Mouse (Mus musculus): ENCODE measurements around the gene Olfr1120. TPM values are rescaled to one million over a fixed set of nuclear protein-coding genes. Genes with fewer than 3 reads are reported as not detected.

Olfr1120 gene
- total and polyA plus RNA-seq, 3 experiments: not detected

GRCm38 (mm10) chr2:87369595-87369994 lies 15.0 kb downstream of the Olfr1120 start, which contains the start of gene Olfr1121 (continued):
- no peak for TF ChIP-seq MXI1 (IDR thresholded peaks at IDR 0.05; ENCODE audit: low read depth, low read length)
- no peak for TF ChIP-seq NELFE (IDR thresholded peaks at IDR 0.05; ENCODE audit: low read depth, low read length)
- TF ChIP-seq MYB (IDR thresholded peaks at IDR 0.05; ENCODE audit: low read depth, low read length): no peak

GRCm38 (mm10) chr2:87371726-87372125 lies 17.1 kb downstream of the Olfr1120 start:
- Histone ChIP-seq H3K27me3 (ENCODE audit: control insufficient read depth in 1 of 2, insufficient read depth in 2 of 2, low read length in 2 of 2) (no peaks in the 10 kb centered on the region), H3K4me3 (ENCODE audit: control insufficient read depth in 1 of 2, insufficient read depth in 1 of 2, low read depth in 2 of 2, low read length in 2 of 2) (no peak overlapping the region), H3K36me3 (ENCODE audit: control insufficient read depth in 1 of 2, insufficient read depth in 2 of 2, low read length in 2 of 2) (no peaks in the 10 kb centered on the region), H3K9me3 (replicated peaks; ENCODE audit: insufficient read depth, low read length) (no peaks in the 10 kb centered on the region), H3K4me1 (ENCODE audit: control insufficient read depth in 1 of 2, insufficient read depth in 2 of 2, low read length in 2 of 2) (no peaks in the 10 kb centered on the region), H3K27ac (ENCODE audit: control insufficient read depth, low read depth, low read length) (no peak overlapping the region), H3K79me2 (ENCODE audit: control insufficient read depth, insufficient read depth, low read length, poor library complexity) (no peaks in the 10 kb centered on the region), H3K9ac (ENCODE audit: control insufficient read depth, low read depth, low read length, poor library complexity, severe bottlenecking) (no peak overlapping the region)
- TF ChIP-seq CTCF (IDR thresholded peaks at IDR 0.05 in 2 of 3, conservative IDR thresholded peaks at IDR 0.05 in 1 of 3; ENCODE audit: control insufficient read depth in 1 of 3, insufficient read depth in 1 of 3, low read depth in 2 of 3, low read length in 3 of 3, poor library complexity in 1 of 3, severe bottlenecking in 1 of 3) (no peak), CHD1 (IDR thresholded peaks at IDR 0.05; ENCODE audit: low read depth, low read length) (no peak), ETS1 (IDR thresholded peaks at IDR 0.05; ENCODE audit: low read depth, low read length) (no peak), NELFE (IDR thresholded peaks at IDR 0.05; ENCODE audit: low read depth, low read length) (no peak), MXI1 (IDR thresholded peaks at IDR 0.05; ENCODE audit: low read depth, low read length) (no peak), NRF1 (IDR thresholded peaks at IDR 0.05; ENCODE audit: insufficient read depth, low read depth, low read length, poor library complexity, severe bottlenecking) (no peak), RCOR1 (IDR thresholded peaks at IDR 0.05; ENCODE audit: low read depth, low read length) (no peak)
- DNase-seq (ENCODE audit: low read depth, low spot score): no peak

- no peaks in the 10 kb centered on the region for H3K27me3 ChIP-seq (ENCODE audit: control insufficient read depth in 1 of 2, insufficient read depth in 2 of 2, low read length in 2 of 2)
- DNase-seq (ENCODE audit: low read depth, low spot score): no peak
- no peaks in the 10 kb centered on the region for H3K79me2 ChIP-seq (ENCODE audit: control insufficient read depth, insufficient read depth, low read length, poor library complexity)
- H3K9me3 ChIP-seq (replicated peaks; ENCODE audit: insufficient read depth, low read length): no peaks in the 10 kb centered on the region
- no peak for TF ChIP-seq MEF2A (IDR thresholded peaks at IDR 0.05; ENCODE audit: extremely low read depth, insufficient replicate concordance, low read depth, low read length, poor library complexity, severe bottlenecking)
- no peak for TF ChIP-seq MYC (IDR thresholded peaks at IDR 0.05; ENCODE audit: low read depth, low read length)
- TF ChIP-seq RCOR1 (IDR thresholded peaks at IDR 0.05; ENCODE audit: low read depth, low read length): no peak
- TF ChIP-seq KAT2A (conservative IDR thresholded peaks at IDR 0.05; ENCODE audit: low read depth, low read length): no peak
- TF ChIP-seq ZKSCAN1 (IDR thresholded peaks at IDR 0.05; ENCODE audit: low read depth, low read length): no peak
- TF ChIP-seq SMC3 (IDR thresholded peaks at IDR 0.05; ENCODE audit: low read depth, low read length): no peak
- TF ChIP-seq POLR2AphosphoS5 (IDR thresholded peaks at IDR 0.05; ENCODE audit: borderline replicate concordance, low read depth, low read length): no peak
- no peak for TF ChIP-seq GATA1 (IDR thresholded peaks at IDR 0.05; ENCODE audit: low read depth, low read length)
- no peak for TF ChIP-seq ZMIZ1 (IDR thresholded peaks at IDR 0.05; ENCODE audit: low read depth, low read length)
- TF ChIP-seq JUND (IDR thresholded peaks at IDR 0.05; ENCODE audit: low read depth, low read length): no peak
- no peak for TF ChIP-seq BHLHE40 (IDR thresholded peaks at IDR 0.05; ENCODE audit: borderline replicate concordance, low read depth, low read length)
- no peak for TF ChIP-seq USF1 (IDR thresholded peaks at IDR 0.05; ENCODE audit: low read depth, low read length)
- TF ChIP-seq ETS1 (IDR thresholded peaks at IDR 0.05; ENCODE audit: low read depth, low read length): no peak
- TF ChIP-seq SIN3A (IDR thresholded peaks at IDR 0.05; ENCODE audit: low read length): no peak
- TF ChIP-seq POLR2AphosphoS2 (IDR thresholded peaks at IDR 0.05; ENCODE audit: low read length): no peak
- TF ChIP-seq TCF12 (IDR thresholded peaks at IDR 0.05; ENCODE audit: low read depth, low read length): no peak
- TF ChIP-seq CHD2 (IDR thresholded peaks at IDR 0.05; ENCODE audit: low read length): no peak
- no peak for TF ChIP-seq USF2 (IDR thresholded peaks at IDR 0.05; ENCODE audit: borderline replicate concordance in 1 of 2, insufficient read depth in 1 of 2, low read depth in 1 of 2, low read length in 2 of 2)
- TF ChIP-seq ZC3H11A (IDR thresholded peaks at IDR 0.05; ENCODE audit: low read depth, low read length): no peak
- H3K4me3 ChIP-seq (ENCODE audit: control insufficient read depth in 1 of 2, insufficient read depth in 1 of 2, low read depth in 2 of 2, low read length in 2 of 2): no peak overlapping the region
- H3K9ac ChIP-seq (ENCODE audit: control insufficient read depth, low read depth, low read length, poor library complexity, severe bottlenecking): no peak overlapping the region
- H3K36me3 ChIP-seq (ENCODE audit: control insufficient read depth in 1 of 2, insufficient read depth in 2 of 2, low read length in 2 of 2): no peaks in the 10 kb centered on the region
- no peaks in the 10 kb centered on the region for H3K4me1 ChIP-seq (ENCODE audit: control insufficient read depth in 1 of 2, insufficient read depth in 2 of 2, low read length in 2 of 2)
- H3K27ac ChIP-seq (ENCODE audit: control insufficient read depth, low read depth, low read length): no peak overlapping the region
These were observed 29.3 kb downstream of the Olfr1120 start for GRCm38 (mm10) chr2:87383935-87384334.
